Mouse (Mus musculus): Measurements from ENCODE around the gene Hdac5. TPM values are rescaled to one million over a fixed set of nuclear protein-coding genes. Genes with fewer than 3 reads are reported as not detected.

Hdac5 gene
- polyA plus RNA-seq, 1 experiment = 237 TPM

GRCm38 (mm10) chr11:102146531-102146930 is 83.4 kb downstream of the Hdac5 start:
- Histone ChIP-seq H3K27ac (ENCODE audit: insufficient read depth, low read length) (no peak overlapping the region), H3K4me1 (ENCODE audit: control insufficient read depth, insufficient read depth, low read length) (no peaks in the 10 kb centered on the region), H3K4me3 (ENCODE audit: insufficient read depth, low read length) (no peak overlapping the region)
- no peak for TF ChIP-seq POLR2A (IDR thresholded peaks at IDR 0.05; ENCODE audit: extremely low read depth, insufficient read depth, low read length)
- TF ChIP-seq CTCF (IDR thresholded peaks at IDR 0.05; ENCODE audit: extremely low read depth, insufficient read depth, low read length) = no peak

GRCm38 (mm10) chr11:102146005-102146404 is 84.0 kb downstream of the Hdac5 start:
- H3K4me1 ChIP-seq (ENCODE audit: control insufficient read depth, insufficient read depth, low read length) = no peaks in the 10 kb centered on the region
- no peak for TF ChIP-seq CTCF (IDR thresholded peaks at IDR 0.05; ENCODE audit: extremely low read depth, insufficient read depth, low read length)
- TF ChIP-seq POLR2A (IDR thresholded peaks at IDR 0.05; ENCODE audit: extremely low read depth, insufficient read depth, low read length) = no peak
- H3K27ac ChIP-seq (ENCODE audit: insufficient read depth, low read length) = no peak overlapping the region
- H3K4me3 ChIP-seq (ENCODE audit: insufficient read depth, low read length) = no peak overlapping the region

- H3K4me1 ChIP-seq (ENCODE audit: control insufficient read depth, insufficient read depth, low read length) = no peaks in the 10 kb centered on the region
- no peak for TF ChIP-seq CTCF (IDR thresholded peaks at IDR 0.05; ENCODE audit: extremely low read depth, insufficient read depth, low read length)
- no peak for TF ChIP-seq POLR2A (IDR thresholded peaks at IDR 0.05; ENCODE audit: extremely low read depth, insufficient read depth, low read length)
- no peak within 1 kb of the TSS for H3K27ac ChIP-seq (ENCODE audit: insufficient read depth, low read length)
- no peak within 1 kb of the TSS for H3K4me3 ChIP-seq (ENCODE audit: insufficient read depth, low read length)
These were observed 84.4 kb downstream of the Hdac5 start, which contains the start of gene Nags for GRCm38 (mm10) chr11:102145471-102146001. Gene Nags, plus strand, starts transcription at chr11:102145513.

- no peak overlapping the region for H3K4me3 ChIP-seq (ENCODE audit: insufficient read depth, low read length)
These were observed 85.0 kb downstream of the Hdac5 start for GRCm38 (mm10) chr11:102144957-102145470.

More at GRCm38 (mm10) chr11:102144957-102145470, 85.0 kb downstream of the Hdac5 start:
- Histone ChIP-seq H3K27ac (ENCODE audit: insufficient read depth, low read length) (no peak overlapping the region), H3K4me1 (ENCODE audit: control insufficient read depth, insufficient read depth, low read length) (no peaks in the 10 kb centered on the region)
- TF ChIP-seq CTCF (IDR thresholded peaks at IDR 0.05; ENCODE audit: extremely low read depth, insufficient read depth, low read length) (no peak), POLR2A (IDR thresholded peaks at IDR 0.05; ENCODE audit: extremely low read depth, insufficient read depth, low read length) (no peak)

Other genes with a start within 250 kb of the Hdac5 start
- not detected in 2 replicates for gene Cfap97d1, start 245.9 kb downstream of the Hdac5 start, polyA plus RNA-seq (2012; rRNA removed)
- 162 and 171 TPM in 2 replicates for gene Dusp3, start 243.2 kb downstream of the Hdac5 start, polyA plus RNA-seq (2012; rRNA removed)
- 57.9 and 60.4 TPM in 2 replicates for gene Mpp3, start 201.7 kb downstream of the Hdac5 start, polyA plus RNA-seq (2012; rRNA removed)
- 0.15 and 0.19 TPM in 2 replicates for gene Cd300lg, start 188.7 kb downstream of the Hdac5 start, polyA plus RNA-seq (2012; rRNA removed)
- gene Mpp2, start 141.7 kb downstream of the Hdac5 start, polyA plus RNA-seq (2012; rRNA removed) = 128 and 133 TPM in 2 replicates
- not detected in 2 replicates for gene Ppy, start 128.8 kb downstream of the Hdac5 start, polyA plus RNA-seq (2012; rRNA removed)
- gene Pyy, start 122.3 kb downstream of the Hdac5 start, polyA plus RNA-seq (2012; rRNA removed) = not detected in 2 replicates
- 0.04 and 0.08 TPM in 2 replicates for gene Nags, start 84.7 kb downstream of the Hdac5 start, polyA plus RNA-seq (2012; rRNA removed)
- gene Tmem101, start 73.8 kb downstream of the Hdac5 start, polyA plus RNA-seq (2012; rRNA removed) = 28.4 and 31.4 TPM in 2 replicates
- gene Lsm12, start 44.9 kb downstream of the Hdac5 start, polyA plus RNA-seq (2012; rRNA removed) = 33.2 and 34.4 TPM in 2 replicates
- 97.1 TPM in 2 replicates for gene G6pc3, start 40.5 kb downstream of the Hdac5 start, polyA plus RNA-seq (2012; rRNA removed)
- gene BC030867, start 18.7 kb upstream of the Hdac5 start, polyA plus RNA-seq (2012; rRNA removed) = 1.3 and 1.4 TPM in 2 replicates
- 1.9 and 2.2 TPM in 2 replicates for gene Asb16, start 38.6 kb upstream of the Hdac5 start, polyA plus RNA-seq (2012; rRNA removed)
- gene Tmub2, start 54.8 kb upstream of the Hdac5 start, polyA plus RNA-seq (2012; rRNA removed) = 95.3 and 97.0 TPM in 2 replicates
- gene Atxn7l3, start 66.5 kb upstream of the Hdac5 start, polyA plus RNA-seq (2012; rRNA removed) = 171 and 180 TPM in 2 replicates
- gene Ubtf, start 89.6 kb upstream of the Hdac5 start, polyA plus RNA-seq (2012; rRNA removed) = 84.1 and 86.8 TPM in 2 replicates
- 0.02 and 0.04 TPM in 2 replicates for gene Slc4a1, start 136.0 kb upstream of the Hdac5 start, polyA plus RNA-seq (2012; rRNA removed)
- gene Rundc3a, start 163.2 kb upstream of the Hdac5 start, polyA plus RNA-seq (2012; rRNA removed) = 511 and 558 TPM in 2 replicates
- 85.9 and 88.4 TPM in 2 replicates for gene Slc25a39, start 177.8 kb upstream of the Hdac5 start, polyA plus RNA-seq (2012; rRNA removed)
- gene Grn, start 200.1 kb upstream of the Hdac5 start, polyA plus RNA-seq (2012; rRNA removed) = 64.6 and 67.2 TPM in 2 replicates
- gene Fam171a2, start 217.5 kb upstream of the Hdac5 start, polyA plus RNA-seq (2012; rRNA removed) = 77.9 and 78.3 TPM in 2 replicates
- 4.1 and 4.9 TPM in 2 replicates for gene Itga2b, start 240.0 kb upstream of the Hdac5 start, polyA plus RNA-seq (2012; rRNA removed)